Mouse (Mus musculus): ENCODE data around the gene Stk32b.

GRCm38 (mm10) chr5:37458236-37458635 is 258.7 kb downstream of the Stk32b start:
- no peak for TF ChIP-seq POLR2A (IDR thresholded peaks at IDR 0.05; ENCODE audit: insufficient read depth, low read depth, low read length)
- no peak for TF ChIP-seq CTCF (IDR thresholded peaks at IDR 0.05)
- no peak for TF ChIP-seq EP300 (IDR thresholded peaks at IDR 0.05; ENCODE audit: insufficient read depth, low read depth, low read length)
